Mouse (Mus musculus) forebrain, postnatal 0 days (tissue): ENCODE measurements around the gene Traf3ip2. TPM values are rescaled to one million over a fixed set of nuclear protein-coding genes. Genes with fewer than 3 reads are reported as not detected.

Source experiments
- ATAC-seq: fragments of 200-750 bp; cut with Nextera tagmentation; 2 replicates; pipeline ENCODE4 v1.8.0; 2017; ENCODE audit warnings: mild to moderate bottlenecking, moderate library complexity
- DNase-seq: peaks from one replicate; pipeline ENCODE4 v3.0.0-alpha.2; 2015
- H3K27ac ChIP-seq: fragments of 300-500 bp; sonication (generic); 2 replicates; pipeline ENCODE4 v1.5.1; 2014; ENCODE audit warnings: low read depth, mild to moderate bottlenecking, antibody characterized with exemption, low read length, moderate library complexity, mixed read lengths
- H3K27me3 ChIP-seq: fragments of 300-500 bp; sonication (generic); 2 replicates; pipeline ENCODE4 v1.6.1; 2014; ENCODE audit warnings: mild to moderate bottlenecking, low read length, mixed read lengths; ENCODE audit not compliant: insufficient read depth
- H3K36me3 ChIP-seq: fragments of 300-500 bp; sonication (generic); 2 replicates; pipeline ENCODE4 v1.6.1; 2014; ENCODE audit warnings: mild to moderate bottlenecking, moderate library complexity; ENCODE audit not compliant: insufficient read depth
- H3K4me1 ChIP-seq: fragments of 300-500 bp; sonication (generic); 2 replicates; pipeline ENCODE4 v1.6.1; 2014; ENCODE audit warnings: antibody characterized with exemption; ENCODE audit not compliant: insufficient read depth
- H3K4me2 ChIP-seq: fragments of 300-500 bp; sonication (generic); 2 replicates; pipeline ENCODE4 v1.6.1; 2014; ENCODE audit warnings: low read depth, mild to moderate bottlenecking, moderate library complexity
- H3K4me3 ChIP-seq: fragments of 300-500 bp; sonication (generic); 2 replicates; pipeline ENCODE4 v1.5.1; 2014; ENCODE audit warnings: low read depth, low read length, mixed read lengths
- H3K9ac ChIP-seq: fragments of 300-500 bp; sonication (generic); 2 replicates; pipeline ENCODE4 v1.6.1; 2014; ENCODE audit warnings: mild to moderate bottlenecking
- H3K9me3 ChIP-seq: fragments of 300-500 bp; sonication (generic); 2 replicates; pipeline ENCODE4 v1.6.1; 2016; ENCODE audit warnings: low read length
- CTCF ChIP-seq: sonication (generic); IDR thresholded peaks from 2 replicates; pipeline ENCODE4 v1.5.1; 2016; ENCODE audit warnings: antibody characterized with exemption, control low read depth, low read depth
- WGBS: fragments of 180-500 bp; shearing (Covaris S2); extraction: QIAGEN DNeasy Blood & Tissue Kit; methylation state at CpG from one replicate; pipeline ENCODE4 v1.1.7; 2014; 5-methylcytosine and 5-hydroxymethylcytosine counted together
- polyA plus RNA-seq: library from polyadenylated mRNA; unstranded; fragments of >200 nt; fragmentation: Nextera tagmentation; extraction: Ambion mirVana; gene quantifications from 2 replicates; pipeline ENCODE4 v1.2.1, GENCODE M21; 2015
- total RNA-seq: library from RNA; depleted of rRNA; stranded (reverse); fragments of >200 nt; gene quantifications from 2 replicates; pipeline ENCODE4 v1.2.3, GENCODE M21; 2014

Traf3ip2 gene
- total and polyA plus RNA-seq, 2 experiments from 2014 or later: 0.24 to 6.0 TPM

DNA sequence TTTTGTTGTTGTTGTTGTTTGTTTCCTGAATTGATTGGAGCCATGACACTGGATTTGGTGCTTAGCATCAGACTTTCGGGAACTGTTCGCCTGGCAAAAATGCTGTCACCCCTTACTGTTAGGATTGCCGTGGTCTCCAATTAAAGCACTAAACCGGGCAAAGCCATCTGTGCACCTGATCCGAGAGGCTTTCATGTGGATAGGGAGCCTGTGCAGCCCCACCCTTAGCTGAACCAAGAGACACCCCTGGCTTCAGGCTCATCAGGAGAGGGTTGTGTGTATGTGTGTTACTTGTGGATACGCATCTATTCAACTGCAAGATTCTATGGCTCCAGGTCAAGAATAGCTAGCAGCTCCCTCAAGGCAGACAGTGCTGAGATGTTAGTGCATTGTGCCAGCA, 36.3 kb upstream of the Traf3ip2 start:
- no peak for ATAC-seq
- Histone ChIP-seq H3K27me3 (no peaks in the 10 kb centered on the region), H3K27ac (no peak overlapping the region), H3K36me3 (no peaks in the 10 kb centered on the region), H3K4me2 (no peak overlapping the region), H3K4me1 (peaks cover 13% of the 10 kb centered on the region), H3K9ac (no peak overlapping the region), H3K4me3 (no peak overlapping the region), H3K9me3 (no peaks in the 10 kb centered on the region)
- no peak for TF ChIP-seq CTCF
- 74% methylated on average over 6 of the region's 6 CpGs for WGBS
- DNase-seq: no peak

DNA sequence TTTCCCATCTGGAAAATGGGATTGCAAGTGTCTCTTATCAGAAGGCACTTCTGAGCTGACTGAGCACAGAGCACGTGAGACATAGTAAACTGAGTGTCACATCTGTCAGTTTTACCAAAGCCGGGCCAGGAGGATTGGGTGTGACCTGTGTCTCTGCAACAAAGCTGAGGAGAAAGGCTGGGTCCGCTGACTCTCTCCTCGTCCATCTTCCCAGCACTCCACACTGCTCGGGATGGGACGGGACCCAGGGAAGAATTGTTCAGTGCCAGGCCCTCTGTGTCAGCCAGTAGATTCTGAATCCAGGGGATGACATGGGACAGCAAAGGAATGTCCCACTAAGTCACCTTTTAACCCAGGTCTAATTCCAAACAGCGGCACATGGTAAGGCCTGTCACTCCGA, 32.3 kb upstream of the Traf3ip2 start:
- ATAC-seq: no peak
- no peak overlapping the region for H3K4me3 ChIP-seq
- TF ChIP-seq CTCF: no peak
- H3K27ac ChIP-seq: no peak overlapping the region
- H3K9me3 ChIP-seq: no peaks in the 10 kb centered on the region
- H3K36me3 ChIP-seq: no peaks in the 10 kb centered on the region
- no peak overlapping the region for H3K4me2 ChIP-seq
- no peak overlapping the region for H3K9ac ChIP-seq
- H3K27me3 ChIP-seq: no peaks in the 10 kb centered on the region
- WGBS: 82% methylated on average over 8 of the region's 8 CpGs
- H3K4me1 ChIP-seq: no peaks in the 10 kb centered on the region
- DNase-seq: no peak

DNA sequence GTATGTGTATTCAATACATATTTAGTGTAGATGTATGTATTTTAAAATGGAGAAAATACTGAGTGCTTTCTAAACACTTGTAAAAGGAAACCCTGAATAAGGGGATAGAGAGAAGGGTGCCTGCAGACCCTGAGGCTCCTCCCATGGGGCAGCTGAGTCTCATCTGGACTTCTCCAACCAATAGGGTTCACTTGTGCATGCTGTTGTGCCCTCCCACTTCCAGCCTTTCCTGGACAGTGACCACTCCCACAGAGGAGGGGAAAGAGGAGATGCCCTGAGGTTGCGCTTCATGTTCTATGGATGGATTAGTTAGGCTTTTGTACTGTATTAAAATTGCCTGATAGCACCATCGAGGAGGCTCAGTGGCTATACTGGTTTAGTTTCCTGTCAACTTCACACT, 30.3 kb upstream of the Traf3ip2 start:
- Histone ChIP-seq H3K4me2 (no peak overlapping the region), H3K36me3 (no peaks in the 10 kb centered on the region), H3K27ac (no peak overlapping the region), H3K4me1 (no peaks in the 10 kb centered on the region; the same call in none of the 2 replicates), H3K27me3 (no peaks in the 10 kb centered on the region), H3K9me3 (no peaks in the 10 kb centered on the region), H3K9ac (no peak overlapping the region), H3K4me3 (no peak overlapping the region)
- DNase-seq (no peak), ATAC-seq (no peak)
- no peak for TF ChIP-seq CTCF
- WGBS: 82% methylated on average over 2 of the region's 2 CpGs

DNA sequence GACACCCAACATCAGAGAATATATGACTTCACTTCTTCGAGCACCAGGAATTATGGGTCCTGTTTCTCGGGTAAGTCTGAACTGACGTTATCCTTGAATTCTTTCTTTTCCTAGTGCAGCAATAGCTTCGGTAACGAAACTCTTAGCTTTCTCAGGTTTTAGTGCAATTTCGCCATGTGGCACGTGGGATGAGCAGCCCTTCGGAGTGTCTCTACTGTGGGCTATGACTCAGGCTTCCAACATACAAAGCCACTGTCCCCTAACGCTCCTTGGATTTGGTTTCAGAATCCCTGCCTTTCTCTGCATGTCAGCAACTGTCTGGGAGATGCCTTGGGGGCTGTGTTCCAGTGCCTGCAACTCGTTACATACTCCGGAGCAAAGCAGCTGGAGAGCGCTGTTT, 29.0 kb upstream of the Traf3ip2 start:
- no peak for ATAC-seq
- 80% methylated on average over 12 of the region's 12 CpGs for WGBS
- no peak for TF ChIP-seq CTCF

DNA sequence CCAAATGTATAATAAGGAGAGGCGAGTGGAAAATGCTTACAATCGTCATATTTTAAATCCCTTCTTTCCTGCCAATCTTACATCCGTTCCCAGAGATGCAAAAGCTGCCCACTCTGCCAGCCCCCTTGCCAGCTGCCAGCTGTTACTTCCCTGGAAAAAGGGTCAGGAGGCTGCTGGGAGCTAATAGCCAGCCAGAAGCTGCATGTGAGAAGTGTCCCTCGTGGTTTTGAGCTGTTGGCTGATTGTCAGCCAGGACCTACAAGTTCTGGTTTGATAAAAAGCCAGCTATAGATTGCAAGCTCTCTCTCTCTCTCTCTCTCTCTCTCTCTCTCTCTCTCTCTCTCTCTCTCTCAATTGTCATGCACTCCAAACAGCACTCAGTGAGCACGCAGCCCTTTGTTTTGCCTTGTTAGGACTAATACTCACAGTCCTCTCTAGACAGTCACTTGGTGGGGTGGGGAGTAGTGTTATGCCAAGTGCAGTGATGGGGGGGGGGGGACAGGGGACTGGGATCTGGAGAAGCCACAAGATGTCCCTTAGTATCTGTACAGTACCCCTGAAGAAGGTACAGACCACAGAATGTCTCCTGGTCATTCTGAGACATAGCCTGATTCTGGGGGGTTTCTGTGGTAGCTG, 25.3 kb upstream of the Traf3ip2 start:
- Histone ChIP-seq H3K9me3 (no peaks in the 10 kb centered on the region), H3K9ac (no peak overlapping the region), H3K4me2 (no peak overlapping the region), H3K36me3 (no peaks in the 10 kb centered on the region), H3K27ac (peak overlapping the region; percentile 57), H3K4me1 (no peaks in the 10 kb centered on the region; the same call in none of the 2 replicates), H3K4me3 (no peak overlapping the region), H3K27me3 (no peaks in the 10 kb centered on the region)
- ATAC-seq: peak; percentile 76
- 15% methylated on average over 5 of the region's 5 CpGs for WGBS
- DNase-seq: peak; percentile 80
- no peak for TF ChIP-seq CTCF

More for the DNA sequence above, 29.0 kb upstream of the Traf3ip2 start:
- H3K9me3 ChIP-seq: no peaks in the 10 kb centered on the region
- no peak overlapping the region for H3K4me3 ChIP-seq
- H3K27ac ChIP-seq: no peak overlapping the region
- no peaks in the 10 kb centered on the region for H3K27me3 ChIP-seq
- H3K36me3 ChIP-seq: no peaks in the 10 kb centered on the region
- no peak for DNase-seq
- H3K9ac ChIP-seq: no peak overlapping the region
- no peaks in the 10 kb centered on the region; the same call in none of the 2 replicates for H3K4me1 ChIP-seq
- H3K4me2 ChIP-seq: no peak overlapping the region

DNA sequence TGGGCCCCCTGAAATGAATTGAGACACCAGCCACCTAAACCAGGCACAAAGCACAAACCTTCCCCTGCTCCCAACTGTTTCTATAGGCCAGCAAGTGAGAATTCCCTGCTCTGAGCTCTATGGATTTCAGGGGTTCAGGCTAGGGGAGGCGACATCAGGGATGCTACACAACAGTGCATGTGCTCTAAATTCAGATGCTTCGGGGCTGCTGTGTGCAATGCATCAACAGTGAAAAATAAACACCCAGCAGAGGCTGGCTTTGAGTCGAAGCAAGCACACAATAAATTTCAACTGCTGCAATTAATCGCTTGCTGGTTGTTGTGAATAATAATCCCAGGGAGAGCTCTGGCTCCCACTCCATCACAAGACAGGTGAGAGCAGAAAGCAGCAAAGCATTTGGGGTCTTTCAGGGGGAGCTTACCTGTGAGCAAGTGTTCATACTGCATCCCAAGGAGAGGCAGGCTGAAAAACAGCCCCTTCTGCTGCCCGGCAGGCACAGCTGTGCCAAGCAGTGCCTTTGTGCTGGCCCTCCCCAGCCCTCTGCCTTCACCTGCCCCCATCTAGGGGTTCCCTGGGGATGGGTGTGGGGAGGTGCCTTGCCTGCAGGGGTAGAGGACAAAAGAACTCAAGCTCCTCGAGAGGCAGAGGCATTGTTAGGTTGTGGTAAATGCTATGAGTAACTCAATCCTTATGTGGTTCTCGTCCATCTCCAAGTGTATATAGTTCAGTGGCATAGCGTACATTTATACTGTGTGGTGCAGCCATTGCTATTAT, 24.6 kb upstream of the Traf3ip2 start:
- Histone ChIP-seq H3K9ac (no peak overlapping the region), H3K4me3 (no peak overlapping the region), H3K9me3 (no peaks in the 10 kb centered on the region), H3K27ac (peak overlapping the region; percentile 57), H3K4me2 (no peak overlapping the region), H3K36me3 (no peaks in the 10 kb centered on the region), H3K27me3 (no peaks in the 10 kb centered on the region), H3K4me1 (no peaks in the 10 kb centered on the region; the same call in none of the 2 replicates)
- WGBS: 48% methylated on average over 8 of the region's 8 CpGs
- ATAC-seq (peak; percentile 50), DNase-seq (peak; percentile 28)
- TF ChIP-seq CTCF: no peak
